Mouse (Mus musculus): ENCODE data around the gene Slc36a2. TPM values are rescaled to one million over a fixed set of nuclear protein-coding genes. Genes with fewer than 3 reads are reported as not detected.

Slc36a2 gene
- 0.71 and 0.88 TPM in 2 replicates for polyA plus RNA-seq (2015; fragmentation: Nextera tagmentation; extraction: Ambion mirVana)

- 28% methylated on average over 10 of the region's 10 CpGs for WGBS
- no peaks in the 10 kb centered on the region for H3K4me1 ChIP-seq (replicated peaks)
- H3K27ac ChIP-seq (replicated peaks), result no peak within 1 kb of the TSS
- no peak for ATAC-seq (ENCODE audit: low FRiP score, low read depth)
- no peaks in the 10 kb centered on the region for H3K9me3 ChIP-seq
- H3K4me2 ChIP-seq, result no peak within 1 kb of the TSS
- H3K4me3 ChIP-seq, result no peak within 1 kb of the TSS
- no peaks in the 10 kb centered on the region for H3K36me3 ChIP-seq
- no peak within 1 kb of the TSS for H3K9ac ChIP-seq
- no peaks in the 10 kb centered on the region for H3K27me3 ChIP-seq
Measured at GRCm38 (mm10) chr11:55184733-55185291, at the start of gene Slc36a2. Gene Slc36a2, minus strand, starts transcription at chr11:55185077.

- Histone ChIP-seq H3K36me3 (peaks cover 24% of the 10 kb centered on the region), H3K4me1 (replicated peaks) (no peaks in the 10 kb centered on the region), H3K27ac (replicated peaks) (no peak overlapping the region), H3K4me2 (no peak overlapping the region), H3K27me3 (no peaks in the 10 kb centered on the region), H3K4me3 (no peak overlapping the region), H3K9me3 (no peaks in the 10 kb centered on the region), H3K9ac (no peak overlapping the region)
- no peak for ATAC-seq (ENCODE audit: low FRiP score, low read depth)
- 87% methylated on average over 7 of the region's 7 CpGs for WGBS
Measured at GRCm38 (mm10) chr11:55234288-55234687, 49.4 kb upstream of the Slc36a2 start.

- H3K36me3 ChIP-seq, result peaks cover 38% of the 10 kb centered on the region
- H3K27ac ChIP-seq (replicated peaks), result no peak overlapping the region
- H3K9me3 ChIP-seq, result no peaks in the 10 kb centered on the region
- H3K4me1 ChIP-seq (replicated peaks), result no peaks in the 10 kb centered on the region
- 96% methylated on average over 6 of the region's 6 CpGs for WGBS
- no peak for ATAC-seq (ENCODE audit: low FRiP score, low read depth)
- no peak overlapping the region for H3K4me2 ChIP-seq
- no peak overlapping the region for H3K4me3 ChIP-seq
- no peaks in the 10 kb centered on the region for H3K27me3 ChIP-seq
- H3K9ac ChIP-seq, result no peak overlapping the region
Measured at GRCm38 (mm10) chr11:55231034-55231433, 46.2 kb upstream of the Slc36a2 start.

- Histone ChIP-seq H3K9me3 (no peaks in the 10 kb centered on the region), H3K4me3 (no peak overlapping the region), H3K4me2 (no peak overlapping the region), H3K9ac (no peak overlapping the region), H3K27ac (replicated peaks) (no peak overlapping the region), H3K36me3 (peaks cover 48% of the 10 kb centered on the region), H3K4me1 (replicated peaks) (no peaks in the 10 kb centered on the region), H3K27me3 (no peaks in the 10 kb centered on the region)
- WGBS, result 92% methylated on average over 7 of the region's 7 CpGs
- ATAC-seq (ENCODE audit: low FRiP score, low read depth), result no peak
Measured at GRCm38 (mm10) chr11:55221306-55221705, 36.4 kb upstream of the Slc36a2 start.

DNA sequence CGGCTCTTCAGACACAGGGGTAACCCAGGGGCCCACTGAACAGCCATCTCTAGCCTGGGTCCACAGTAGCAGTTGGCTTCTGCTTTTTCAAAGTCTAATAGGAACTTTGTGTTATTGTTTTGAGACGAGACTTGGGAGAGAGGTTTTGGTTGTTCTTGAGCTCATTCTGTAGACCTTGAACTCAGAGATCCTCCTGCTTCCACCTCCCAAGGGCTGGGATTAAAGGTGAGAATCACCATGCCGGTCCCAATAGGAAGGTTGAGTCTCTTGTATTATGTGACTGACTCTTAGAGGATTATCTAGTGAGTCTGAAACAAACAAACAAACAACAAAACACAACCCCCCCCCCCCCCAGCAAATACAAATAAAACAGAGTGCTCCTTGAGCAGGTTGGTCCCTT is 33.6 kb upstream of the Slc36a2 start:
- no peak overlapping the region for H3K27ac ChIP-seq (replicated peaks)
- no peak overlapping the region for H3K4me2 ChIP-seq
- H3K27me3 ChIP-seq, result no peaks in the 10 kb centered on the region
- H3K4me3 ChIP-seq, result no peak overlapping the region
- H3K9ac ChIP-seq, result no peak overlapping the region
- no peak for ATAC-seq (ENCODE audit: low FRiP score, low read depth)
- H3K36me3 ChIP-seq, result peaks cover 24% of the 10 kb centered on the region
- H3K9me3 ChIP-seq, result no peaks in the 10 kb centered on the region
- H3K4me1 ChIP-seq (replicated peaks), result no peaks in the 10 kb centered on the region
- 90% methylated on average over 3 of the region's 3 CpGs for WGBS

DNA sequence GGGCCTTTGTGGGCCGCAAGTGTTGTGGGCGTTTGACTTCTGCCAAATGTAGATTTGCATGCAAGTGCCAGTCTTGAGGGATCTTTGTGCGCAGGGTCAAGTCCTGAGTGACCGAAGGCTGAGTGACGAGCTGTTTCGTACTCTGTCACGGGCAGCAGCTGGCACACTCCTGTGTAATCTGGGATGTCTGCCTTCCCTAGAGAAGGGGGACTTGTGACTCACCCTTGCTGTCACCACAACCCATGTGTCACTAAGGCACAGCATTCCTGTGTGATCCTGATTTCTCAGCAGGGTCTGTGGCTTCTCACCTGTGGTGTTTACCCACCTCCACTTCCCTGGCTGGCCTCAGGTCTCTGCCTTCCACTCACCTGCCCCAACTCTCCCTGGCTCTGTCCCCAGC is 33.0 kb upstream of the Slc36a2 start:
- Histone ChIP-seq H3K4me1 (replicated peaks) (no peaks in the 10 kb centered on the region), H3K4me2 (no peak overlapping the region), H3K4me3 (no peak overlapping the region), H3K36me3 (peaks cover 24% of the 10 kb centered on the region), H3K9ac (no peak overlapping the region), H3K27me3 (no peaks in the 10 kb centered on the region), H3K9me3 (no peaks in the 10 kb centered on the region), H3K27ac (replicated peaks) (no peak overlapping the region)
- 94% methylated on average over 7 of the region's 7 CpGs for WGBS
- no peak for ATAC-seq (ENCODE audit: low FRiP score, low read depth)

DNA sequence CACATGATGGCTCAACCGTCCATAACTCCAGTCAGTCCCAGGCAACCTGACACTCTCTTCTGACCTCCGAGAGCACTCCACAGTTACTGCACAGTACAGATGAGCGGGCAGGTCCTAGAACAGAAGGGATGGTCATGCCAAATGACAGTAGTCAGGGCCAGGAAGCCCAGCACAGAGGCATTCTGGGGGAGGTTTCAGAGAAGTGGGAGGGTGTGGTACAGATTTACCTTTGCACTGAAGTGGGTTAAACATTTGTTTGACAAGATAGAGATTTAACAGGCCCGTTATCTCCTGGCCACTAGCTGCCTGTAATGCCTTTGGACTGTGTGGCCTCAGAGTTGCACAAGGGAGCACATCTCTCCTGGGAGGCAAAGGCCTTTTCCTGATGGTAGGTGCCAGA is 32.5 kb upstream of the Slc36a2 start:
- Histone ChIP-seq H3K4me1 (replicated peaks) (no peaks in the 10 kb centered on the region), H3K27ac (replicated peaks) (no peak overlapping the region), H3K36me3 (peaks cover 21% of the 10 kb centered on the region), H3K27me3 (no peaks in the 10 kb centered on the region), H3K4me2 (no peak overlapping the region), H3K9ac (no peak overlapping the region), H3K9me3 (no peaks in the 10 kb centered on the region), H3K4me3 (no peak overlapping the region)
- no peak for ATAC-seq (ENCODE audit: low FRiP score, low read depth)
- WGBS, result 89% methylated on average over 4 of the region's 4 CpGs

DNA sequence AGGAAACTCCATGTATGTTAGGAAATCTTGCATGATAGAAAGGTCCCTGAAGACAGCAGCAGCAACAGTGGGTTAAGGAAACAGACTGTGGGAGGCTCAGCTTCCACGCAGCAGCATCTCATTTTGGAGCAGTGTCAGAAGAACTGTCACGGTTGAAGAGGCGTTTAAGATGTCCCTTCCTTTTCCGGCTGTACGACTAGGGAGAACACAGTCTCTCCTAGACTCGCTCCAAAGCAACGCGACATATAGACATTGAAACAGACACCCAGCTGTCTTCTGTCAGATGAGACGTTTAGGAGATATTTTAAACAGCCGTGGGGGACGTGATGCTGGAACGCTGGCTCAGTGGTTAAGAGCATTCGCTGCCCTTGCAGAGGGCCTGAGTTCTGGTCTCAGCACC is 32.0 kb upstream of the Slc36a2 start:
- ATAC-seq (ENCODE audit: low FRiP score, low read depth), result no peak
- Histone ChIP-seq H3K4me2 (no peak overlapping the region), H3K4me1 (replicated peaks) (no peaks in the 10 kb centered on the region), H3K27me3 (no peaks in the 10 kb centered on the region), H3K27ac (replicated peaks) (no peak overlapping the region), H3K9me3 (no peaks in the 10 kb centered on the region), H3K9ac (no peak overlapping the region), H3K4me3 (no peak overlapping the region), H3K36me3 (peaks cover 18% of the 10 kb centered on the region)
- WGBS, result 81% methylated on average over 13 of the region's 13 CpGs

GRCm38 (mm10) chr11:55216061-55216460 is 31.2 kb upstream of the Slc36a2 start:
- ATAC-seq (ENCODE audit: low FRiP score, low read depth), result no peak
- no peaks in the 10 kb centered on the region for H3K4me1 ChIP-seq (replicated peaks)
- no peak overlapping the region for H3K4me3 ChIP-seq
- H3K9me3 ChIP-seq, result no peaks in the 10 kb centered on the region
- no peak overlapping the region for H3K4me2 ChIP-seq
- H3K27ac ChIP-seq (replicated peaks), result no peak overlapping the region
- H3K36me3 ChIP-seq, result peaks cover 11% of the 10 kb centered on the region
- 86% methylated on average over 3 of the region's 4 CpGs for WGBS
- no peaks in the 10 kb centered on the region for H3K27me3 ChIP-seq
- H3K9ac ChIP-seq, result no peak overlapping the region

- H3K36me3 ChIP-seq, result peaks cover 7% of the 10 kb centered on the region; the same call in 1 of the 2 replicates
- WGBS, result 91% methylated on average over 3 of the region's 3 CpGs
- no peaks in the 10 kb centered on the region for H3K9me3 ChIP-seq
- no peaks in the 10 kb centered on the region for H3K4me1 ChIP-seq (replicated peaks)
- no peak overlapping the region for H3K4me2 ChIP-seq
- H3K4me3 ChIP-seq, result no peak overlapping the region
- no peak overlapping the region for H3K9ac ChIP-seq
- H3K27me3 ChIP-seq, result no peaks in the 10 kb centered on the region
- no peak overlapping the region for H3K27ac ChIP-seq (replicated peaks)
- no peak for ATAC-seq (ENCODE audit: low FRiP score, low read depth)
Measured at GRCm38 (mm10) chr11:55214978-55215377, 30.1 kb upstream of the Slc36a2 start.

- ATAC-seq (ENCODE audit: low FRiP score, low read depth), result no peak
- Histone ChIP-seq H3K9ac (no peak overlapping the region), H3K4me2 (no peak overlapping the region), H3K4me3 (no peak overlapping the region), H3K27ac (replicated peaks) (no peak overlapping the region), H3K9me3 (no peaks in the 10 kb centered on the region), H3K36me3 (peaks cover 4% of the 10 kb centered on the region; the same call in 1 of the 2 replicates), H3K27me3 (no peaks in the 10 kb centered on the region), H3K4me1 (replicated peaks) (no peaks in the 10 kb centered on the region)
- WGBS, result 85% methylated on average over 5 of the region's 5 CpGs
Measured at GRCm38 (mm10) chr11:55214161-55214560, 29.3 kb upstream of the Slc36a2 start.

DNA sequence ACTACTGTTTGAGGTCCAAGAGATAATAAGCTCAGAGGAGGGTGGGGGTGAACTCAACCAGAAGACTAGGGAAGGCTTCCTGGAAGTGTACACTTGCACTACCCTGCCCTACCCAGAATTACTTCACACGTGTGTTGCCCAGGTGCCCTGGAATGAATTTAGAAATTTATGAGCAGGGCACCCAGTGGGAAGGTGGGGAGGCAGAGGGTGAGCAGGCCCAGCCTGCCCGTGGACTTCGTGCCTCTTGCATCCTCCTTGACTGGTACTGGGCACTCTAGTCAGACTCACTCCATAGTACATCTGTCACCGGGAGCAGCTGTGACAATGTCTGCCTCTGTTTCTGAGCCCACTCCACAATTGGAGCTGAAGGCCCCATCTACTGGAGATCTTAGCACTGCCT is 28.6 kb upstream of the Slc36a2 start:
- no peak for ATAC-seq (ENCODE audit: low FRiP score, low read depth)
- Histone ChIP-seq H3K9me3 (no peaks in the 10 kb centered on the region), H3K27me3 (no peaks in the 10 kb centered on the region), H3K27ac (replicated peaks) (no peak overlapping the region), H3K4me2 (no peak overlapping the region), H3K9ac (no peak overlapping the region), H3K4me3 (no peak overlapping the region), H3K36me3 (no peaks in the 10 kb centered on the region), H3K4me1 (replicated peaks) (no peaks in the 10 kb centered on the region)
- WGBS, result 97% methylated on average over 4 of the region's 4 CpGs

Data from hindbrain, embryonic 15.5 days (tissue).